ENCODE assay signal across 7 mouse cellular contexts in genomic region chr3:96171583-96172196, GRCm38 (mm10). TPM values are rescaled to one million over a fixed set of nuclear protein-coding genes. Genes with fewer than 3 reads are reported as not detected.
DNase-seq lines count a peak whose midpoint lies in the region; ATAC-seq and TF ChIP-seq lines count a peak whose summit lies in the region.

No protein-coding gene starts in this region.

- TF ChIP-seq EP300 in lung, postnatal 0 days (IDR thresholded peaks at IDR 0.05), result no peak

- H3K4me3 ChIP-seq in lung, postnatal 0 days (ENCODE audit: low read depth, low read length), result peak overlapping the region; percentile 81
- H3K4me3 ChIP-seq in forebrain, embryonic 10.5 days, result peak overlapping the region; percentile 82
- peak overlapping the region; percentile 88 for H3K4me3 ChIP-seq in limb, embryonic 13.5 days
- H3K4me3 ChIP-seq in stomach, embryonic 15.5 days (replicated peaks), result peak overlapping the region; percentile 95

- no peak for TF ChIP-seq CTCF in lung, postnatal 0 days (IDR thresholded peaks at IDR 0.05)

- 0 out of 2 replicates have a peak, but pooled peaks cover 12% of the 10 kb centered on the region for H3K36me3 ChIP-seq in lung, postnatal 0 days (ENCODE audit: insufficient read depth, low read length)
- H3K36me3 ChIP-seq in forebrain, embryonic 10.5 days (replicated peaks), result peaks cover 54% of the 10 kb centered on the region
- H3K36me3 ChIP-seq in limb, embryonic 13.5 days, result peaks cover 60% of the 10 kb centered on the region
- H3K36me3 ChIP-seq in stomach, embryonic 15.5 days, result peaks cover 5% of the 10 kb centered on the region; the same call in 1 of the 2 replicates

- H3K27ac ChIP-seq in lung, postnatal 0 days (ENCODE audit: low read length), result peak overlapping the region; percentile 99
- H3K27ac ChIP-seq in forebrain, embryonic 10.5 days, result peak overlapping the region; percentile 95
- H3K27ac ChIP-seq in limb, embryonic 13.5 days, result peak overlapping the region; percentile 98
- H3K27ac ChIP-seq in stomach, embryonic 15.5 days, result peak overlapping the region; percentile 99

- peaks cover 19% of the 10 kb centered on the region; the same call in 1 of the 2 replicates for H3K4me1 ChIP-seq in lung, postnatal 0 days (ENCODE audit: insufficient read depth, low read depth, low read length)
- peaks cover 46% of the 10 kb centered on the region for H3K4me1 ChIP-seq in forebrain, embryonic 10.5 days
- peaks cover 35% of the 10 kb centered on the region for H3K4me1 ChIP-seq in limb, embryonic 13.5 days
- H3K4me1 ChIP-seq in stomach, embryonic 15.5 days, result peaks cover 20% of the 10 kb centered on the region

- peak overlapping the region; percentile 67 for H3K9ac ChIP-seq in lung, postnatal 0 days (replicated peaks; ENCODE audit: low read depth)
- peak overlapping the region; percentile 89 for H3K9ac ChIP-seq in limb, embryonic 13.5 days
- peak overlapping the region; percentile 65 for H3K9ac ChIP-seq in stomach, embryonic 15.5 days

- intact Hi-C loops in gastrocnemius, postnatal 36 days (cut with DNase I), result no loop called here

- H3K27me3 ChIP-seq in lung, postnatal 0 days (replicated peaks; ENCODE audit: insufficient read depth, low read length), result no peaks in the 10 kb centered on the region
- H3K27me3 ChIP-seq in forebrain, embryonic 10.5 days (ENCODE audit: poor library complexity, severe bottlenecking), result no peaks in the 10 kb centered on the region
- H3K27me3 ChIP-seq in limb, embryonic 13.5 days, result no peaks in the 10 kb centered on the region
- no peaks in the 10 kb centered on the region for H3K27me3 ChIP-seq in stomach, embryonic 15.5 days (replicated peaks)

- DNase-seq in lung, postnatal 0 days (ENCODE audit: low spot score), result no peak
- DNase-seq in lung, postnatal 4 days, result no peak
- no peak for DNase-seq in forebrain, embryonic 10.5 days (ENCODE audit: extremely low spot score, low spot score)
- DNase-seq in gastrocnemius, postnatal 36 days, result no peak
- no peak for DNase-seq in right cerebral cortex, postnatal 25 days

- WGBS in lung, postnatal 0 days, result 7% methylated on average over 18 of the region's 18 CpGs
- WGBS in forebrain, embryonic 10.5 days, result 27% methylated on average over 18 of the region's 18 CpGs
- 21% methylated on average over 18 of the region's 18 CpGs for WGBS in limb, embryonic 13.5 days
- WGBS in stomach, embryonic 15.5 days, result 13% methylated on average over 18 of the region's 18 CpGs

- H3K4me2 ChIP-seq in lung, postnatal 0 days (replicated peaks; ENCODE audit: low read depth, low read length), result peak overlapping the region; percentile 87
- peak overlapping the region; percentile 98 for H3K4me2 ChIP-seq in limb, embryonic 13.5 days (replicated peaks)
- peak overlapping the region; percentile 89 for H3K4me2 ChIP-seq in stomach, embryonic 15.5 days

- no peaks in the 10 kb centered on the region for H3K9me3 ChIP-seq in lung, postnatal 0 days (ENCODE audit: low read length)
- no peaks in the 10 kb centered on the region for H3K9me3 ChIP-seq in forebrain, embryonic 10.5 days
- H3K9me3 ChIP-seq in limb, embryonic 13.5 days, result no peaks in the 10 kb centered on the region
- no peaks in the 10 kb centered on the region for H3K9me3 ChIP-seq in stomach, embryonic 15.5 days

- no peak; the same call in 1 of the 2 replicates for ATAC-seq in lung, postnatal 0 days
- ATAC-seq in limb, embryonic 13.5 days (ENCODE audit: low FRiP score, low read depth), result peak; percentile 14
- no peak for ATAC-seq in stomach, embryonic 15.5 days (ENCODE audit: insufficient read depth, low FRiP score, low read depth)

RNA-seq across cellular contexts. Expression of gene Sf3b4, which starts 0.4 kb away (rescaled TPM):
- polyA plus RNA-seq in lung, postnatal 0 days (2015; fragmentation: Nextera tagmentation; extraction: Ambion mirVana), result 64.4 and 68.4 TPM in 2 replicates
- polyA plus RNA-seq in forebrain, embryonic 10.5 days (2016; fragmentation: Nextera tagmentation; extraction: Ambion mirVana), result 276 and 284 TPM in 2 replicates
- 179 and 186 TPM in 2 replicates for polyA plus RNA-seq in limb, embryonic 13.5 days (2015; fragmentation: Nextera tagmentation; extraction: Ambion mirVana)
- 135 and 139 TPM in 2 replicates for polyA plus RNA-seq in stomach, embryonic 15.5 days (2015; fragmentation: Nextera tagmentation; extraction: Ambion mirVana)
- 10 to 100 TPM; 10.7 to 11.6 TPM for total RNA-seq in gastrocnemius, postnatal 36 days (2021)

RNA-seq across cellular contexts. Expression of gene Sv2a, which starts 9.3 kb away (rescaled TPM):
- polyA plus RNA-seq in lung, postnatal 0 days (2015; fragmentation: Nextera tagmentation; extraction: Ambion mirVana), result 1.9 and 2.2 TPM in 2 replicates
- polyA plus RNA-seq in forebrain, embryonic 10.5 days (2016; fragmentation: Nextera tagmentation; extraction: Ambion mirVana), result 2.1 and 3.5 TPM in 2 replicates
- 4.6 and 7.8 TPM in 2 replicates for polyA plus RNA-seq in limb, embryonic 13.5 days (2015; fragmentation: Nextera tagmentation; extraction: Ambion mirVana)
- polyA plus RNA-seq in stomach, embryonic 15.5 days (2015; fragmentation: Nextera tagmentation; extraction: Ambion mirVana), result 5.7 and 6.4 TPM in 2 replicates
- total RNA-seq in gastrocnemius, postnatal 36 days (2021), result 1 to 10 TPM in 1 of 2 experiments, under 1 TPM in 1; 0.37 to 1.5 TPM

RNA-seq across cellular contexts. Expression of gene Mtmr11, which starts 9.9 kb away (rescaled TPM):
- polyA plus RNA-seq in lung, postnatal 0 days (2015; fragmentation: Nextera tagmentation; extraction: Ambion mirVana), result 7.5 and 11.3 TPM in 2 replicates
- polyA plus RNA-seq in forebrain, embryonic 10.5 days (2016; fragmentation: Nextera tagmentation; extraction: Ambion mirVana), result 9.3 TPM in 2 replicates
- 34.9 and 39.6 TPM in 2 replicates for polyA plus RNA-seq in limb, embryonic 13.5 days (2015; fragmentation: Nextera tagmentation; extraction: Ambion mirVana)
- 13.7 and 15.0 TPM in 2 replicates for polyA plus RNA-seq in stomach, embryonic 15.5 days (2015; fragmentation: Nextera tagmentation; extraction: Ambion mirVana)
- 1 to 10 TPM; 1.6 to 2.3 TPM for total RNA-seq in gastrocnemius, postnatal 36 days (2021)

RNA-seq across cellular contexts. Expression of gene Bola1, which starts 47.8 kb away (rescaled TPM):
- polyA plus RNA-seq in lung, postnatal 0 days (2015; fragmentation: Nextera tagmentation; extraction: Ambion mirVana), result 50.1 and 51.1 TPM in 2 replicates
- polyA plus RNA-seq in forebrain, embryonic 10.5 days (2016; fragmentation: Nextera tagmentation; extraction: Ambion mirVana), result 89.3 and 93.0 TPM in 2 replicates
- 51.1 and 55.2 TPM in 2 replicates for polyA plus RNA-seq in limb, embryonic 13.5 days (2015; fragmentation: Nextera tagmentation; extraction: Ambion mirVana)
- 54.8 and 55.0 TPM in 2 replicates for polyA plus RNA-seq in stomach, embryonic 15.5 days (2015; fragmentation: Nextera tagmentation; extraction: Ambion mirVana)
- total RNA-seq in gastrocnemius, postnatal 36 days (2021), result 10 to 100 TPM; 20.8 to 24.6 TPM

RNA-seq across cellular contexts. Expression of gene Hist2h2ab, which starts 48.0 kb away (rescaled TPM):
- polyA plus RNA-seq in lung, postnatal 0 days (2015; fragmentation: Nextera tagmentation; extraction: Ambion mirVana), result 0.31 TPM in 1 of 2 replicates, not detected in the other
- not detected in 2 replicates for polyA plus RNA-seq in forebrain, embryonic 10.5 days (2016; fragmentation: Nextera tagmentation; extraction: Ambion mirVana)
- 1.3 TPM in 1 of 2 replicates, not detected in the other for polyA plus RNA-seq in limb, embryonic 13.5 days (2015; fragmentation: Nextera tagmentation; extraction: Ambion mirVana)
- 0.81 TPM in 1 of 2 replicates, not detected in the other for polyA plus RNA-seq in stomach, embryonic 15.5 days (2015; fragmentation: Nextera tagmentation; extraction: Ambion mirVana)
- under 1 TPM in 1 of 2 experiments, not detected in 1; 0.92 TPM for total RNA-seq in gastrocnemius, postnatal 36 days (2021)
